Mouse (Mus musculus): Measurements from ENCODE around the gene Fxyd5.

GRCm38 (mm10) chr7:31039011-31039410 lies 3.3 kb downstream of the Fxyd5 start:
- TF ChIP-seq CTCF (IDR thresholded peaks at IDR 0.05) (no peak), POLR2A (IDR thresholded peaks at IDR 0.05; ENCODE audit: insufficient read depth, low read depth, low read length) (no peak)

All from heart, adult 2 months (tissue).